Mouse (Mus musculus): ENCODE data around the gene Arel1. TPM values are rescaled to one million over a fixed set of nuclear protein-coding genes. Genes with fewer than 3 reads are reported as not detected.
A peak's percentile ranks its signal among the peaks of the same experiment; 100 is the strongest.

The Arel1 gene
- polyA plus RNA-seq, 1 experiment: 42.1 TPM

DNA sequence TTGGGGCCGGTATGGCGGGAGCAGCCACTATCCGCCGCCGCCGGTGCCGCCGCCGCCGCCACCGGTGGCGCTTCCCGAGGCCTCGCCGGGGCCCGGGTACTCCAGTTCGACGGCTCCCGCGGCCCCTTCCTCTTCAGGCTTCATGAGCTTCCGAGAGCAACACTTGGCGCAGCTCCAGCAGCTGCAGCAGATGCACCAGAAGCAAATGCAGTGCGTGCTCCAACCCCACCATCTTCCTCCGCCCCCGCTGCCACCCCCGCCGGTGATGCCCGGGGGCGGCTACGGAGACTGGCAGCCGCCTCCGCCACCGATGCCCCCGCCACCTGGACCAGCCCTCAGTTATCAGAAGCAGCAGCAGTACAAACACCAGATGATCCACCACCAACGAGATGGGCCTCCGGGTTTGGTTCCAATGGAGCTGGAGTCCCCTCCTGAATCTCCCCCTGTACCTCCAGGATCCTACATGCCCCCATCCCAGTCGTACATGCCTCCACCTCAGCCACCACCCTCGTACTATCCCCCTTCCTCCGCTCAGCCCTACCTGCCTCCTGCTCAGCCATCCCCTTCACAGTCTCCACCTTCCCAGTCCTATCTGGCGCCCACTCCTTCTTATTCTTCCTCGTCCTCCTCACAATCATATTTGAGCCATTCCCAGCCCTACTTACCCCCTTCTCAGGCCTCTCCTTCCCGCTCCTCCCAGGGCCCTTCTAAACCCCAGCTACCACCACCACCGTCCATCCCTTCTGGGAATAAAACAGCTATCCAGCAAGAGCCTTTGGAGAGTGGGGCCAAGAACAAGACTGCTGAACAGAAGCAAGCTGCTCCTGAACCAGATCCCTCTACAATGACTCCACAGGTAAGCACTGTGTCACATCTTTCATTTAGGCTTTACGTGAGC is 26.1 kb upstream of the Arel1 start:
- peak overlapping the region; percentile 21; the same call in 1 of the 2 replicates for H3K27ac ChIP-seq (ENCODE audit: control insufficient read depth, insufficient read depth, low read length)
- no peak for DNase-seq
- peaks cover 11% of the 10 kb centered on the region for H3K4me1 ChIP-seq (replicated peaks; ENCODE audit: control insufficient read depth, insufficient read depth, low read length)
- no peaks in the 10 kb centered on the region for H3K27me3 ChIP-seq (ENCODE audit: control insufficient read depth, insufficient read depth, low read length)
- WGBS: 2% methylated on average over 44 of the region's 44 CpGs
- peak overlapping the region; percentile 76 for H3K4me3 ChIP-seq (ENCODE audit: control insufficient read depth, insufficient read depth, low read length)
- no peaks in the 10 kb centered on the region for H3K36me3 ChIP-seq (ENCODE audit: control insufficient read depth, insufficient read depth, low read length)
- TF ChIP-seq CTCF (IDR thresholded peaks at IDR 0.05; ENCODE audit: borderline replicate concordance, control insufficient read depth, extremely low read depth, insufficient read depth, low read length, poor library complexity) (no peak), POLR2A (IDR thresholded peaks at IDR 0.05; ENCODE audit: control insufficient read depth, extremely low read depth, insufficient read depth, low read length, poor library complexity) (no peak)

DNA sequence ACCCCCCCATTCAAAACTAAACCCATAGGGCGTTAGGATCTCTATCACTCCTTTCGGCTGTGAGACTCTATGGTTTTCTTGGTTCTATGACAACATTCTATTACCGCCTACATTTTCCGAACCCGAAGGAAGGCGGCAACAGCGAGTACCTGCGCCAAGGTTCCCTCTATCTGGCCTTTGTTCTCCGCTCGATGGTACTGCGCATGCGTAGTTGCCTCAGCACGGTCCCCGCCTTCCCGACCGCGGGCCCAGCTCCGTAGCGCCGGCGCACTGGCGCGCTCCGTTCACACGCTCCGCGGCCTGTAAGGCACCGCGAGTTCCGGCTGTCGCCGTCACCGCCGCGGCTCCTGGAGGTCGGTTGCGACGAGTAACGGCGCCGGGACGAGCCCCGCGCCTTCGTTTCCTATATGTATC is 25.4 kb upstream of the Arel1 start, which contains the start of gene Ylpm1:
Ylpm1 (plus strand) TSS at position 239 of the 414 bp plus-strand sequence.
- Histone ChIP-seq H3K4me3 (ENCODE audit: control insufficient read depth, insufficient read depth, low read length) (peak within 1 kb of the TSS; percentile 76), H3K27ac (ENCODE audit: control insufficient read depth, insufficient read depth, low read length) (peak within 1 kb of the TSS; percentile 21; the same call in 1 of the 2 replicates), H3K36me3 (ENCODE audit: control insufficient read depth, insufficient read depth, low read length) (no peaks in the 10 kb centered on the region), H3K4me1 (replicated peaks; ENCODE audit: control insufficient read depth, insufficient read depth, low read length) (peaks cover 11% of the 10 kb centered on the region), H3K27me3 (ENCODE audit: control insufficient read depth, insufficient read depth, low read length) (no peaks in the 10 kb centered on the region)
- DNase-seq: peak; percentile 94
- TF ChIP-seq POLR2A (IDR thresholded peaks at IDR 0.05; ENCODE audit: control insufficient read depth, extremely low read depth, insufficient read depth, low read length, poor library complexity): peak; percentile 92
- TF ChIP-seq CTCF (IDR thresholded peaks at IDR 0.05; ENCODE audit: borderline replicate concordance, control insufficient read depth, extremely low read depth, insufficient read depth, low read length, poor library complexity): peak; percentile 67; the same call in 1 of the 2 replicates
- WGBS: under 1% methylated on average over 45 of the region's 45 CpGs

DNA sequence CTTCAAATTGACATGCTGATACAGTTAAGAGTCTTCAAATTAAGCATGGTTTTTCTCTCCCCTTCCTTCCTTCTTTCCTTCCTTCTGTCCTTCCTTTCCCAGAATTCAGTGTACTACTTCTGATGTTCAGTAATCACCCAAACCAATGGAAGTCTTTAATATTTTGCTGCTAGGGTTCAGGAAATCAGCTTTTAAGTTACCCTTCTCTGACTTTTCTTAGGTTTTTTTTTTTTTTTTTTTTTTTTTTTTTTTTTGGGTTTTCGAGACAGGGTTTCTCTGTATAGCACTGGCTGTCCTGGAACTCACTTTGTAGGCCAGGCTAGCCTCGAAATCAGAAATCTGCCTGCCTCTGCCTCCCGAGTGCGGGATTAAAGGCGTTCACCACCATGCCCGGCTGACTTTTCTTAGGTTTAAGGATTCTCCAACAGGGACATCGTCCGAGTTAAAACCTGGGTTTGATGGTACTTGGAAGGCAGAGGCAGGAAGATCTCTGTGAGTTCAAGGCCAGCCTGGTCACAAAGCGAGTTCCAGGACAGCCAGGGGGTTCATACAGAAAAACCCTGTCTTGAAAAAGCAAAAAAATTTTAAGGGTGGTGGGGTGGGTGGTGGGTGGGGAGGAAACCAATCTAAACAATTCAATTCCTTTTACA is 24.5 kb upstream of the Arel1 start:
- H3K27ac ChIP-seq (ENCODE audit: control insufficient read depth, insufficient read depth, low read length): no peak overlapping the region
- H3K27me3 ChIP-seq (ENCODE audit: control insufficient read depth, insufficient read depth, low read length): no peaks in the 10 kb centered on the region
- H3K36me3 ChIP-seq (ENCODE audit: control insufficient read depth, insufficient read depth, low read length): no peaks in the 10 kb centered on the region
- WGBS: 96% methylated on average over 9 of the region's 9 CpGs
- no peak for TF ChIP-seq CTCF (IDR thresholded peaks at IDR 0.05; ENCODE audit: borderline replicate concordance, control insufficient read depth, extremely low read depth, insufficient read depth, low read length, poor library complexity)
- TF ChIP-seq POLR2A (IDR thresholded peaks at IDR 0.05; ENCODE audit: control insufficient read depth, extremely low read depth, insufficient read depth, low read length, poor library complexity): no peak
- H3K4me3 ChIP-seq (ENCODE audit: control insufficient read depth, insufficient read depth, low read length): no peak overlapping the region
- peaks cover 11% of the 10 kb centered on the region for H3K4me1 ChIP-seq (replicated peaks; ENCODE audit: control insufficient read depth, insufficient read depth, low read length)
- no peak for DNase-seq

DNA sequence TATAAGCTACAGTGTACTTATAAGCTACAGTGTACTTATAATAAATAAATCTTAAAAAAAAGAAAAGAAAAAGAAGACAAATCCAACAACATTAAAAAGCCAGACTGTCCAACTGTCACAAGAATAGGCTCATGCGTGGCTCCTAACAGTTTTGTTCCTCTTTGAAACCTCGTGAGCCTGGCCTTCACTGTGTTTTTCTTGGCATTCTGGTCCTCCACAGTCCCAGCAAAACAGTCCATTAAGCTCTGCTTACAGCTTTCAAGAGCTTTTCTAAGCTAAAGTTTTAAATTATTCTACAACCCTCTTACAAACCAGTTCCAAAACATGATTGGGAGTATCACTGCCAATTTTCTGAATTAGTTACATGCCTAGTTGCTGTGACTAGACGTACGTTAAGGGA is 18.8 kb upstream of the Arel1 start:
- no peak overlapping the region for H3K4me3 ChIP-seq (ENCODE audit: control insufficient read depth, insufficient read depth, low read length)
- H3K36me3 ChIP-seq (ENCODE audit: control insufficient read depth, insufficient read depth, low read length): peaks cover 1% of the 10 kb centered on the region; the same call in 1 of the 2 replicates
- no peak for DNase-seq
- TF ChIP-seq POLR2A (IDR thresholded peaks at IDR 0.05; ENCODE audit: control insufficient read depth, extremely low read depth, insufficient read depth, low read length, poor library complexity) (no peak), CTCF (IDR thresholded peaks at IDR 0.05; ENCODE audit: borderline replicate concordance, control insufficient read depth, extremely low read depth, insufficient read depth, low read length, poor library complexity) (no peak)
- no peaks in the 10 kb centered on the region for H3K27me3 ChIP-seq (ENCODE audit: control insufficient read depth, insufficient read depth, low read length)
- WGBS: 77% methylated on average over 4 of the region's 4 CpGs
- no peaks in the 10 kb centered on the region for H3K4me1 ChIP-seq (replicated peaks; ENCODE audit: control insufficient read depth, insufficient read depth, low read length)
- H3K27ac ChIP-seq (ENCODE audit: control insufficient read depth, insufficient read depth, low read length): no peak overlapping the region

DNA sequence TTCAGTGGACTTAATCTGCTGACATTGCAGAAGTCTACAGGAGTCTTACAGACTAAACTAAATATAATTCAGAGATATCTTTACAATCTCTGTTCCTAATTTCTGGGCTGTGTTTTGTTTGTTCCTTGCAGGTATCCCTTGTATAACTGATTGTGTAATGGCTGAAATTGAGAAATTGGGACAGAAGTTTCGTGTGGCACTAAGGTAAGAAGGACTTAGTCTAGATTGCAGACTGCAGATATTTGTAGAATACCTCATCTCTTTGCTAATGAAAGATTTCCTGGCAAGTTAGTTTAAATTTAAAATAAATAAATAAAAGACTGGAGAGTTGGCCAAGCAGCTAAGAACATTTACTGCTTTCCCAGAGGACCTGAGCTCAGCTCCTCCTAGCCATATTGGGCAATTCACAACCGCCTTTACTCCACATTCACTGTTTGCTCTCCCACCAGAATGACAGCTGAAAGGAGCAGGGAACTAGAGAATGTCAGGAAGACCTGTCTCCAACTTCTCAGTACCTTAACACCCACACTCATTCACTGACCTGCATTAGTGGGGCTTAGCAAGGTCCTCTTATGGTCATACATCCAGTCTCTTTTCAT is 8.7 kb upstream of the Arel1 start:
- no peak overlapping the region for H3K4me3 ChIP-seq (ENCODE audit: control insufficient read depth, insufficient read depth, low read length)
- peaks cover 85% of the 10 kb centered on the region for H3K36me3 ChIP-seq (ENCODE audit: control insufficient read depth, insufficient read depth, low read length)
- no peaks in the 10 kb centered on the region for H3K4me1 ChIP-seq (replicated peaks; ENCODE audit: control insufficient read depth, insufficient read depth, low read length)
- no peak for DNase-seq
- no peaks in the 10 kb centered on the region for H3K27me3 ChIP-seq (ENCODE audit: control insufficient read depth, insufficient read depth, low read length)
- no peak overlapping the region for H3K27ac ChIP-seq (ENCODE audit: control insufficient read depth, insufficient read depth, low read length)
- WGBS: 95% methylated on average over 2 of the region's 2 CpGs
- TF ChIP-seq POLR2A (IDR thresholded peaks at IDR 0.05; ENCODE audit: control insufficient read depth, extremely low read depth, insufficient read depth, low read length, poor library complexity) (no peak), CTCF (IDR thresholded peaks at IDR 0.05; ENCODE audit: borderline replicate concordance, control insufficient read depth, extremely low read depth, insufficient read depth, low read length, poor library complexity) (no peak)
